ENCODE assay signal across 7 mouse cellular contexts in the genomic region with DNA sequence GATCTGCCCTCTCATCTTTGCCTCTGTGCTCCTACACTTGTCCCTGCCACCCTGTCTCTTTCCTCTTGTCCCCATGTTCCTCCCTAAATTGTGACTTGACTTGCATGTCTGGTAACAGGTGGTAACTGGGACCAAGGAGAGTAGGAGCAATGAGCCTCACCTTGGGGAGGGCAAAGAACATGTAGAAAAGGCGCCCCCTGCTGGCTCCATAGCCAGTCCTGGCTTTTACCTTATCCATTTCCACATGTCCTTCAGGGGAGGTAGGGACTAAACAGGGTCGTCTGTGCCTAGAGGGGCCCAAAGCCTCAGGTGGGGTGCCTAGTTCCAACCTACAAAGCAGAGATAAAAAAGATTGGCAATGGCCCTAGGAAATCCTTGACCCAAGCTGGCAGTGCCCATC.
DNase-seq lines count a peak whose midpoint lies in the region; TF ChIP-seq lines count a peak whose summit lies in the region.

TSS of gene L1cam (minus strand) at position 387 of the 400 bp plus-strand sequence.

- no peak within 1 kb of the TSS for H3K4me3 ChIP-seq in E14TG2a.4 (replicated peaks; ENCODE audit: low read length)

- no peaks in the 10 kb centered on the region for H3K36me3 ChIP-seq in E14TG2a.4 (ENCODE audit: insufficient read depth, low read length)

- no peaks in the 10 kb centered on the region for H3K9me3 ChIP-seq in E14TG2a.4 (ENCODE audit: low read length)

- peak; percentile 71 to 75 for DNase-seq in B cell, adult 2 months
- DNase-seq in cerebellum, adult 8-10 months = peak; percentile 66
- peak; percentile 36 to 45 for DNase-seq in frontal cortex, postnatal 36 days (ENCODE audit: low spot score in 2 of 2)
- DNase-seq in kidney, postnatal 4 days = peak; percentile 72 to 74
- peak; percentile 28 to 34 for DNase-seq in lung, postnatal 4 days
- peak; percentile 47 for DNase-seq in right cerebral cortex, postnatal 4 days

- no peaks in the 10 kb centered on the region for H3K27me3 ChIP-seq in E14TG2a.4 (ENCODE audit: insufficient read depth, low read length)

- TF ChIP-seq CTCF in E14TG2a.4 (conservative IDR thresholded peaks at IDR 0.05; ENCODE audit: low read length) = peak; percentile 44; the same call in 1 of the 2 replicates

- no peaks in the 10 kb centered on the region for H3K4me1 ChIP-seq in E14TG2a.4 (replicated peaks; ENCODE audit: low read depth, low read length)
